Mouse (Mus musculus) intestine, embryonic 16.5 days (tissue): ENCODE data around the gene Sgo2a. TPM values are rescaled to one million over a fixed set of nuclear protein-coding genes. Genes with fewer than 3 reads are reported as not detected.

Experiments used
- ATAC-seq: fragments of 200-750 bp; cut with Nextera tagmentation; 2 replicates; pipeline ENCODE4 v1.8.0; 2017; ENCODE audit warnings: moderate TSS enrichment, moderate library complexity
- H3K27ac ChIP-seq: fragments of 300-500 bp; sonication (generic); 2 replicates; pipeline ENCODE4 v1.5.1; 2014; ENCODE audit warnings: mild to moderate bottlenecking, low read length
- H3K27me3 ChIP-seq: fragments of 300-500 bp; sonication (generic); replicated peaks from 2 replicates; pipeline ENCODE4 v1.6.1; 2014; ENCODE audit warnings: low read length, control low read depth, mixed read lengths; ENCODE audit not compliant: control insufficient read depth, insufficient read depth
- H3K36me3 ChIP-seq: fragments of 300-500 bp; sonication (generic); 2 replicates; pipeline ENCODE4 v1.6.1; 2014; ENCODE audit warnings: low read length, control low read depth; ENCODE audit not compliant: control insufficient read depth, insufficient read depth
- H3K4me1 ChIP-seq: fragments of 300-500 bp; sonication (generic); 2 replicates; pipeline ENCODE4 v1.6.1; 2014; ENCODE audit warnings: low read length, control low read depth, mixed read lengths; ENCODE audit not compliant: control insufficient read depth, insufficient read depth
- H3K4me2 ChIP-seq: fragments of 300-500 bp; sonication (generic); 2 replicates; pipeline ENCODE4 v1.6.1; 2014; ENCODE audit warnings: low read depth, low read length, control low read depth
- H3K4me3 ChIP-seq: fragments of 300-500 bp; sonication (generic); 2 replicates; pipeline ENCODE4 v1.5.1; 2014; ENCODE audit warnings: mild to moderate bottlenecking, low read length
- H3K9ac ChIP-seq: fragments of 300-500 bp; sonication (generic); 2 replicates; pipeline ENCODE4 v1.6.1; 2014; ENCODE audit warnings: low read depth, low read length
- H3K9me3 ChIP-seq: fragments of 300-500 bp; sonication (generic); 2 replicates; pipeline ENCODE4 v1.6.1; 2016; ENCODE audit warnings: low read length, control low read depth; ENCODE audit not compliant: control insufficient read depth
- WGBS: fragments of 180-500 bp; shearing (Covaris S2); extraction: QIAGEN DNeasy Blood & Tissue Kit; methylation state at CpG from one replicate; pipeline ENCODE4 v1.1.7; 2014; 5-methylcytosine and 5-hydroxymethylcytosine counted together
- polyA plus RNA-seq: library from polyadenylated mRNA; unstranded; fragments of >200 nt; fragmentation: Nextera tagmentation; extraction: Ambion mirVana; gene quantifications from 2 replicates; pipeline ENCODE4 v1.2.1, GENCODE M21; 2015

Gene Sgo2a
- polyA plus RNA-seq, 1 experiment from 2014 or later, result 11.5 TPM

DNA sequence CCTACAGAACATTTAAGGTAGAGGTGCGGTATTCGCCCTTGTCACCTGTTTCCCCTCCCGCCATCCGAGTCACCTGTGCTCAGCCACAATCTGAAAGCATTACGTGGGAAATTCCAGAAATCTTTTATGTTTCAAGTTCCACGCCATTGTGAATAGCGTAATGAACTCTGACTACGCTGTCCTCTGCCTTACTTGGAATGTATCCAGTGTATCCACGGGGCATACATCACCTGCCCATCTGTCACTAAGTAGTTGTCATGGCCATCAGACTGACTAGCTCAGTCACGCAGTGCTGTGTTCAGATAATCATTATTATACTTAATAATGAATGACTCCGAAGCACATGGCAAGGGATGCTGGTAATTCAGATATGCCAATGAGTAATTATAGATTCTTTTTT, 59.8 kb downstream of the Sgo2a start:
- ATAC-seq, result no peak
- WGBS, result 89% methylated on average over 11 of the region's 11 CpGs

DNA sequence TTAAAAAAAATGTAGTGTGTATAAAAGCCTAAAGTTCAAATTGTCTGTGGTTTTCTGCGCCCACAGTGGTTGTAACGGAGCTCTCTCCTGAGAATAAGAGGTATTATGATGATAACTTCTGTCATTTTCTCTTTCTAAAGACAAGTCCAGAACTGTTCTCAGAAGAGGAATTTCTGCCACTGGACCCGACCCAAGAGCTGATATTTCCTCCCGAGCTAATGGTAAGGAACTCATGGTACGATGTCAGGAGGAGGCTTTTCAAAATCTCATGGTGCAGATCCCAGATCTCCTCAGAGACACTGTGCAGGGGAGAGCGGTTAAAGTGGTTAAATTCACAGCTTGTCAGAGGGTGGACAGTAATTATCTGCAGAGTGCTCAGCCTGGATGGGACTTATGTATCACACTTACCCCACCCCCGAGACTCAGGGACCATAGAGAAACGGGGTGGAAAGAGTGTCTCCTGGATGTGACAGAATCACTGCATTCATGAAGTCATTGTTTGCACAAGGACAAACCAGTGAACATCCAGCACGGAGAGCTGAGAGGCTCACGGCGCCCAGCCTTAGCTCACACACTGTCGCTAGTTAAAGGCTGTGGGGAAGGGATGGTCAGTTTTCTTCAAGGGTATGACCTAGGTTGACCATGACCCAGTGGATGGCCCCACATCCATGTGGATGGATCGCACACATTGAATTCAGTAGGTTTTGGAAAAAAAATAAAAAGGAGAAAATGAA, 60.5 kb downstream of the Sgo2a start:
- no peak overlapping the region for H3K4me3 ChIP-seq
- no peak for ATAC-seq
- H3K27ac ChIP-seq, result no peak overlapping the region
- WGBS, result 68% methylated on average over 13 of the region's 13 CpGs
- H3K4me2 ChIP-seq, result no peak overlapping the region
- no peak overlapping the region for H3K9ac ChIP-seq
- no peaks in the 10 kb centered on the region for H3K4me1 ChIP-seq
- no peaks in the 10 kb centered on the region for H3K9me3 ChIP-seq
- H3K36me3 ChIP-seq, result no peaks in the 10 kb centered on the region
- no peaks in the 10 kb centered on the region for H3K27me3 ChIP-seq

More for the DNA sequence above, 59.8 kb downstream of the Sgo2a start:
- H3K36me3 ChIP-seq, result no peaks in the 10 kb centered on the region
- H3K4me3 ChIP-seq, result no peak overlapping the region
- H3K4me2 ChIP-seq, result no peak overlapping the region
- H3K4me1 ChIP-seq, result no peaks in the 10 kb centered on the region
- H3K27me3 ChIP-seq, result no peaks in the 10 kb centered on the region
- no peak overlapping the region for H3K9ac ChIP-seq
- H3K9me3 ChIP-seq, result no peaks in the 10 kb centered on the region
- no peak overlapping the region for H3K27ac ChIP-seq

DNA sequence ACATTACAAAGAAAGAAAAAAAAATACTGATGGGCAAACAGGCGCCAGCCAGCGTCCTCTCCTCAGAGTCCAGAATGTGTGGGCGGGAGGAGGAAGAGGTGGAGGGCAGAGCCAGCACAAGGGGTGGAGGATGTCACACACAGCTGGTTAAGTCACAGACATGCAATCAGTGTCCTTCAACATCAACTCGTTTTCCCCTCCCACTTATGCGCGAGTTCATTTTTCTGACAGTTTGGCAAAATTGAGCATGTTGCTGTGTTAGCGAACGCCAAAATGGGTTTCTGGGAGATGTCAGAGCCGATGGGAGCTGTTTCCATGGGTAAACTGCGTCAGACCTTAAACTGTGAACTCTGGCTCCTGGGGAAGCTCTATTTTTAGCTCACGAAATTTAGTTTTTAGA, 61.2 kb downstream of the Sgo2a start:
- Histone ChIP-seq H3K4me1 (no peaks in the 10 kb centered on the region), H3K27me3 (no peaks in the 10 kb centered on the region), H3K4me3 (no peak overlapping the region), H3K4me2 (no peak overlapping the region), H3K27ac (no peak overlapping the region), H3K9me3 (no peaks in the 10 kb centered on the region), H3K36me3 (no peaks in the 10 kb centered on the region), H3K9ac (peak overlapping the region; percentile 22; the same call in 1 of the 2 replicates)
- WGBS, result 55% methylated on average over 11 of the region's 11 CpGs
- no peak for ATAC-seq

DNA sequence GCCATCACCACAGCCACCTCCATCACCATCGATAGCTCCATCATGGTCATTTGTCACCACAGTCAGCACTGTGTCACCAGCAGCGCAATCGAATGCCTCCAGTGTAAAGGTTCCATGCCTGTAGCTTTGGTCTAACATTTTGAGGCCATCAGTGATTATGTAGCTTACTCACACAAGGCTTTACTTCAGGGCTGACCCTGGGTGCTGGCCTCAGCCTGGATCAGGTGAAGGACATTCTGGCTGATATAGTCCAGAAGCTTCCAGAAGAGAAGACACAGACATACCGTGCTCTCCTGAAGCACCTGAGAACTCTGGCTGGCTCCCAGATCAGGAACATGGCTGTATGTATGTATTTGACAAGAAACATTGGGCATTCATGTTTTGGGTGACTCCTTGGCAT, 63.1 kb downstream of the Sgo2a start:
- Histone ChIP-seq H3K27ac (no peak overlapping the region), H3K9me3 (no peaks in the 10 kb centered on the region), H3K4me1 (no peaks in the 10 kb centered on the region), H3K36me3 (no peaks in the 10 kb centered on the region), H3K9ac (no peak overlapping the region), H3K4me2 (no peak overlapping the region), H3K27me3 (no peaks in the 10 kb centered on the region), H3K4me3 (no peak overlapping the region)
- WGBS, result 88% methylated on average over 4 of the region's 4 CpGs
- no peak for ATAC-seq

DNA sequence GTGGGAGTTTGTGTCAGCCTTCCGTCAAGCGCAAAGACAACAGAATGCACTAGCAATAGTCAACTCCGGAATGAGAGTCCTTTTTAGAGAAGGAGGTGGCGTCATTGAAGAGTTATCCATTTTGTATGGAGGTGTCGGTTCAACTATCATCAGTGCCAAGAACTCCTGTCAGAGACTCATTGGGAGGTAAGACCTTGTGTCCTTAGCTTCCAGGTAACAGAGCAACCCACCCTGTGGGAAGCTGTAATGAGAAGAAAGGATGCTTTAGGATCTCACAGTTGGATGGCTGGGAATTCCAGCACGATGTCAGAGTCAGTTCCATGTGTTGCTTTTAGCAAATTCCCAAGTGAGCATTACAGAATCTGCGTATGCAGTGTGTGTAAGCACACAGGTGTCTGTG, 66.4 kb downstream of the Sgo2a start:
- no peak overlapping the region for H3K27ac ChIP-seq
- no peaks in the 10 kb centered on the region for H3K36me3 ChIP-seq
- H3K4me1 ChIP-seq, result no peaks in the 10 kb centered on the region
- H3K9me3 ChIP-seq, result no peaks in the 10 kb centered on the region
- H3K4me2 ChIP-seq, result no peak overlapping the region
- H3K9ac ChIP-seq, result no peak overlapping the region
- WGBS, result 92% methylated on average over 7 of the region's 7 CpGs
- ATAC-seq, result no peak
- H3K27me3 ChIP-seq, result no peaks in the 10 kb centered on the region
- no peak overlapping the region for H3K4me3 ChIP-seq

DNA sequence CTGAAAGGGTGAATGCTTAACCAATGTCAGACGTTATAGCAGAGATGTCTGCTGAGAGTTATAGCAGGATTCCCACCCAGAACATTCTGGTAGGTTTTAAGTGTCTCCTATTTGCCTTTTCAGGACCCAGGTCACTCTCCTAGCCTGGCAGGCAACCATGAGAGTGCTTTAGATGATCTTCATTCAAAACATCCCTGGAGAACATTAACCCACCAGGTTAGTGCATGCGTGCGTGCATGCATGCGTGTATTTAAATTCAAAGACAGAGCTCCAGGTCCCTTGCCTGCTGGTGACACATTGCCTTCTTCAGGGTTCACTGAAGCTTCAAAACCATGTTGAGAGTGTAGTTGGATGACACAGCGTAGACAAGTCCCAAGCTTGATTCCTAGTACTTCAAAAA, 69.4 kb downstream of the Sgo2a start:
- Histone ChIP-seq H3K36me3 (no peaks in the 10 kb centered on the region), H3K4me1 (no peaks in the 10 kb centered on the region), H3K4me3 (no peak overlapping the region), H3K9me3 (no peaks in the 10 kb centered on the region), H3K27me3 (no peaks in the 10 kb centered on the region), H3K4me2 (no peak overlapping the region), H3K27ac (no peak overlapping the region), H3K9ac (no peak overlapping the region)
- 91% methylated on average over 5 of the region's 5 CpGs for WGBS
- no peak for ATAC-seq

DNA sequence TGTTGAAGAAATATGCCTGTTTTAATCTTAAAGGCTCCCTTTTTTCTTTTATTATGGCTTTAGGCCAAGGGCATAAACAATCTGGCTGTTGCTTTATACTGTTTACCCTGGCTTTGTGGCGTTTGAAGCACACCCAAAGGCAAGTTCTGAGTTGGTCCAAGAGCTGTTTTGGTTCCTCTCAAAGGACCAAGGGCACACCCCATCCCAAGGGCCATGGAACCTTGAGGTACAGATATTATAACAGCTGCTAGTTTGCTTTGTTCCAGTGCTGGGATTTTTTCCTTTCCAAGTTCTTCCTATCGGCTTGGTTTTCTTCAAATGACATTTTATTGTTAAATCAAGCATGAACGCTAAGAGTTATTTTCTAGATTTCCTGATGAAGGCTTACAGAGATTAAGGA, 69.8 kb downstream of the Sgo2a start:
- Histone ChIP-seq H3K4me2 (no peak overlapping the region), H3K4me1 (no peaks in the 10 kb centered on the region), H3K27me3 (no peaks in the 10 kb centered on the region), H3K9ac (no peak overlapping the region), H3K4me3 (no peak overlapping the region), H3K36me3 (no peaks in the 10 kb centered on the region), H3K27ac (no peak overlapping the region), H3K9me3 (no peaks in the 10 kb centered on the region)
- 70% methylated on average over 3 of the region's 3 CpGs for WGBS
- ATAC-seq, result no peak

DNA sequence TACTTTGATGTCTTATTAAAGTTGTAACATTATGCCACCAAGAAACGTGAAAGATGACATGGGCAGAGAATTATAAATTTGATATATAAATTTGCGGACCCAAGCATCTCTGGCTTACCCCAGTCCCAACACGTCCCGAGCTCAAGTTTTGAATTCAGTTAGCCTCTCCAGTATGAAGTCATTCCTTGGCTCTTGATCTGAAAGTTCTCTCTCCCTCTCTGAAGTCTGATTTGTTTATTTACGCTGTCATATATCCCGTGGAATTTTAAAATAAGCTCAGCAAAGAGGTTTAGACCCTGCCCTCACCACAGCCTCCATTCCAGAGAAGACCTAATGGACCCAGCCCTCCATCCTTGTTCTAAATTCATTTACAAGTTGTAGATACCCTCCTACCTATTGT, 73.4 kb downstream of the Sgo2a start:
- 67% methylated on average over 6 of the region's 6 CpGs for WGBS

DNA sequence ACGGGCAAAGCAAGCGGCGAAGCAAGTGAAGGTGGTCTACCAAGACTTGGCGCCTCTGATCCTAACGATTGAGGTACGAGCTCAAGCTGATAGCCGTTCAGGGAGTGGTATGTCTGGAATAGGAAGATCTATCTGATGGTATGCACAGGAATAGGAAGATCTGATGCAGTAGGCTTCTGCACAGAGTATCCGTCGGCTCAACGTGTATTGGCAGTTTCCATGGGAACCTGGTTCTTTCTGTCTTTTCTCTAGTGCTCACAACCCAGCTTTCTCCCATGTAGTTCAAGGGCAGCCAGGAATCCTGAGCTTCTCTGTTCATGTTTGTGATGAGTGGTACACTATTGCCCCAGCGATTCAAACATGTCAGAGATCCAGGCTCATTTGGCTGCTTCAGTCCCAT, 74.3 kb downstream of the Sgo2a start:
- ATAC-seq, result no peak
- 93% methylated on average over 11 of the region's 11 CpGs for WGBS
- Histone ChIP-seq H3K27ac (no peak overlapping the region), H3K36me3 (no peaks in the 10 kb centered on the region), H3K9me3 (no peaks in the 10 kb centered on the region), H3K4me3 (no peak overlapping the region), H3K4me1 (no peaks in the 10 kb centered on the region), H3K9ac (no peak overlapping the region), H3K27me3 (no peaks in the 10 kb centered on the region), H3K4me2 (no peak overlapping the region)

More for the DNA sequence above, 73.4 kb downstream of the Sgo2a start:
- Histone ChIP-seq H3K4me2 (no peak overlapping the region), H3K4me1 (no peaks in the 10 kb centered on the region), H3K9me3 (no peaks in the 10 kb centered on the region), H3K36me3 (no peaks in the 10 kb centered on the region), H3K4me3 (no peak overlapping the region), H3K9ac (no peak overlapping the region), H3K27me3 (no peaks in the 10 kb centered on the region), H3K27ac (no peak overlapping the region)
- ATAC-seq, result no peak

DNA sequence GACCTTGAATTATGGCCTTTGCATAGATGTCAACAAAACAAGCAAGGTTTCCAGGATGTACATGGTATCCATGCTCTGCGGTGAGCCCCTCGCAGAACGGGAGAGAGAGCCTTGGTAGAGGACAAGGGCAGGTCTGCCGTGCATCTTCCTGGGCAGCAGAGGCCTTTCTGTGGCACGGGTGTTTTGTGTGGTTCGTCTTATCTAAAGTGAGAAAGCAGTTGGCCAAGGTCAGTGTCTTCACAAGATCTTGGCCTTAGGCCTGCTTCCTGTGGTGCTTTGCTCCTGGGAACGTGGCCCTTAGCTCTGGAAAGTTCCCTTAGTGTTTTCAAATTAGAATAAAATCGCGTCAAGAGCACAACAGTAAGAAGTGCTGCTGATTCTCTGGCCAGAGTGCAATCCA, 75.2 kb downstream of the Sgo2a start:
- no peak overlapping the region for H3K27ac ChIP-seq
- 86% methylated on average over 9 of the region's 9 CpGs for WGBS

More for the DNA sequence above, 75.2 kb downstream of the Sgo2a start:
- Histone ChIP-seq H3K9me3 (no peaks in the 10 kb centered on the region), H3K27me3 (no peaks in the 10 kb centered on the region), H3K4me1 (no peaks in the 10 kb centered on the region), H3K4me2 (no peak overlapping the region), H3K4me3 (no peak overlapping the region), H3K36me3 (no peaks in the 10 kb centered on the region), H3K9ac (no peak overlapping the region)
- no peak for ATAC-seq
